Mouse (Mus musculus): ENCODE measurements around the gene Cel. TPM values are rescaled to one million over a fixed set of nuclear protein-coding genes. Genes with fewer than 3 reads are reported as not detected.

Gene Cel
- not detected in 2 replicates for polyA plus RNA-seq (2015; fragmentation: Nextera tagmentation; extraction: Ambion mirVana)

GRCm38 (mm10) chr2:28563303-28563702 lies at the start of gene Cel:
Gene Cel (minus strand): TSS chr2:28563403.

GRCm38 (mm10) chr2:28583651-28584050 lies 20.4 kb upstream of the Cel start, which contains the start of gene Gtf3c5:
Gene Gtf3c5 (minus strand): TSS chr2:28583751.

GRCm38 (mm10) chr2:28512798-28513401 lies 50.3 kb downstream of the Cel start, which contains the start of gene Ralgds:
Gene Ralgds (plus strand): TSS chr2:28513125.

GRCm38 (mm10) chr2:28505795-28506194 lies 57.4 kb downstream of the Cel start, which contains the start of gene Gm10134:
Gene Gm10134 (plus strand): TSS chr2:28506095.

Small RNA genes lying within 50 kb of the gene (microRNA-seq; reads per million reads assigned to microRNA genes)
- not detected for gene Gm22824

Other genes with a start within 250 kb of the Cel start
- gene Ppp1r26, start 116.6 kb downstream of the Cel start, polyA plus RNA-seq (2015; fragmentation: Nextera tagmentation; extraction: Ambion mirVana): 1.2 and 1.7 TPM in 2 replicates
- gene 1700007K13Rik, start 97.1 kb downstream of the Cel start, polyA plus RNA-seq (2015; fragmentation: Nextera tagmentation; extraction: Ambion mirVana): 1.4 and 2.5 TPM in 2 replicates
- gene Mrps2, start 95.3 kb downstream of the Cel start, polyA plus RNA-seq (2015; fragmentation: Nextera tagmentation; extraction: Ambion mirVana): 24.6 and 29.0 TPM in 2 replicates
- 0.83 and 0.93 TPM in 2 replicates for gene Gbgt1, start 66.5 kb downstream of the Cel start, polyA plus RNA-seq (2015; fragmentation: Nextera tagmentation; extraction: Ambion mirVana)
- 5.1 and 7.8 TPM in 2 replicates for gene Gm10134, start 57.3 kb downstream of the Cel start, polyA plus RNA-seq (2015; fragmentation: Nextera tagmentation; extraction: Ambion mirVana)
- gene Ralgds, start 50.3 kb downstream of the Cel start, polyA plus RNA-seq (2015; fragmentation: Nextera tagmentation; extraction: Ambion mirVana): 17.2 and 17.5 TPM in 2 replicates
- 15.5 and 16.0 TPM in 2 replicates for gene Gtf3c5, start 20.3 kb upstream of the Cel start, polyA plus RNA-seq (2015; fragmentation: Nextera tagmentation; extraction: Ambion mirVana)
- gene Gfi1b, start 58.6 kb upstream of the Cel start, polyA plus RNA-seq (2015; fragmentation: Nextera tagmentation; extraction: Ambion mirVana): 0.21 TPM in 1 of 2 replicates, not detected in the other
- gene Tsc1, start 77.8 kb upstream of the Cel start, polyA plus RNA-seq (2015; fragmentation: Nextera tagmentation; extraction: Ambion mirVana): 6.6 and 7.1 TPM in 2 replicates
- 1.7 and 1.9 TPM in 2 replicates for gene Spaca9, start 136.3 kb upstream of the Cel start, polyA plus RNA-seq (2015; fragmentation: Nextera tagmentation; extraction: Ambion mirVana)
- 0.33 and 0.47 TPM in 2 replicates for gene Ak8, start 136.8 kb upstream of the Cel start, polyA plus RNA-seq (2015; fragmentation: Nextera tagmentation; extraction: Ambion mirVana)

Data from urinary bladder, postnatal 0 days (tissue).